In genomic region chr3:130922812-130923614, GRCm38 (mm10) we compare ENCODE assay signal across 10 mouse cellular contexts.
DNase-seq lines count a peak whose midpoint lies in the region; ATAC-seq and TF ChIP-seq lines count a peak whose summit lies in the region.
"Had no signal": no experiment of that assay in that cellular context is flagged by ENCODE, and none has a peak within 500 bp of the region (broad histone marks: within the 10 kb centered on the region; RNA-seq: fewer than 3 reads in every experiment).

No protein-coding gene starts in this region.

- no peak for DNase-seq in heart, embryonic 10.5 days (ENCODE audit: low spot score)
- no peak for DNase-seq in heart, adult 8-10 months (ENCODE audit: low spot score)
- peak; percentile 29 for DNase-seq in embryo, embryonic 9.5 days (ENCODE audit: extremely low spot score)
- no peak for DNase-seq in midbrain, postnatal 0 days (ENCODE audit: low spot score)
- no peak for DNase-seq in left cerebral cortex, postnatal 14 days (ENCODE audit: low spot score in 2 of 2)
- DNase-seq in spleen, postnatal 4 days (ENCODE audit: low spot score in 2 of 2): no peak
- DNase-seq in ovary, adult 18-20 months (ENCODE audit: low spot score): no peak
- DNase-seq: cerebellum, adult 2 months; kidney, adult 8-10 months had no signal

- no peaks in the 10 kb centered on the region for H3K36me3 ChIP-seq in heart, embryonic 10.5 days
- no peaks in the 10 kb centered on the region for H3K36me3 ChIP-seq in hindbrain, embryonic 15.5 days
- no peaks in the 10 kb centered on the region for H3K36me3 ChIP-seq in midbrain, postnatal 0 days (ENCODE audit: insufficient read depth, low read length)

- ATAC-seq in hindbrain, embryonic 15.5 days (ENCODE audit: low FRiP score, low read depth): no peak
- no peak for ATAC-seq in midbrain, postnatal 0 days (ENCODE audit: low FRiP score)

- H3K9ac ChIP-seq in hindbrain, embryonic 15.5 days: no peak overlapping the region
- no peak overlapping the region for H3K9ac ChIP-seq in midbrain, postnatal 0 days (replicated peaks; ENCODE audit: low read length, poor library complexity, severe bottlenecking)

- H3K4me1 ChIP-seq in heart, embryonic 10.5 days: peaks cover 14% of the 10 kb centered on the region
- H3K4me1 ChIP-seq in hindbrain, embryonic 15.5 days (replicated peaks): peaks cover 17% of the 10 kb centered on the region
- H3K4me1 ChIP-seq in midbrain, postnatal 0 days (ENCODE audit: insufficient read depth, low read length): peaks cover 8% of the 10 kb centered on the region; the same call in 1 of the 2 replicates

- peaks cover 4% of the 10 kb centered on the region for H3K27me3 ChIP-seq in heart, embryonic 10.5 days (ENCODE audit: insufficient read depth, poor library complexity, severe bottlenecking)
- H3K27me3 ChIP-seq in hindbrain, embryonic 15.5 days: 0 out of 2 replicates have a peak, but pooled peaks cover 5% of the 10 kb centered on the region
- H3K27me3 ChIP-seq in midbrain, postnatal 0 days (ENCODE audit: insufficient read depth, low read length): no peaks in the 10 kb centered on the region

- peak overlapping the region; percentile 41 for H3K4me2 ChIP-seq in hindbrain, embryonic 15.5 days
- peak overlapping the region; percentile 40 for H3K4me2 ChIP-seq in midbrain, postnatal 0 days (ENCODE audit: low read depth, low read length, poor library complexity, severe bottlenecking)

- TF ChIP-seq CTCF in midbrain, postnatal 0 days (IDR thresholded peaks at IDR 0.05): no peak

- intact Hi-C loops in left cerebral cortex, postnatal 14 days (cut with DNase I): no loop called here

- 30% methylated on average over 23 of the region's 23 CpGs for WGBS in heart, embryonic 10.5 days
- WGBS in hindbrain, embryonic 15.5 days: 22% methylated on average over 23 of the region's 23 CpGs
- 8% methylated on average over 23 of the region's 23 CpGs for WGBS in midbrain, postnatal 0 days

- peak overlapping the region; percentile 42; the same call in 1 of the 2 replicates for H3K27ac ChIP-seq in heart, embryonic 10.5 days
- H3K27ac ChIP-seq in hindbrain, embryonic 15.5 days (replicated peaks): no peak overlapping the region
- H3K27ac ChIP-seq in midbrain, postnatal 0 days (ENCODE audit: low read depth, low read length): no peak overlapping the region; the same call in 1 of the 2 replicates

- no peaks in the 10 kb centered on the region for H3K9me3 ChIP-seq in heart, embryonic 10.5 days
- no peaks in the 10 kb centered on the region for H3K9me3 ChIP-seq in hindbrain, embryonic 15.5 days
- H3K9me3 ChIP-seq in midbrain, postnatal 0 days (ENCODE audit: low read length): no peaks in the 10 kb centered on the region

- peak overlapping the region; percentile 45 for H3K4me3 ChIP-seq in heart, embryonic 10.5 days
- H3K4me3 ChIP-seq in hindbrain, embryonic 15.5 days: 0 out of 2 replicates have a peak overlapping the region, but pooled peaks have one; percentile 8
- peak overlapping the region; percentile 18; the same call in 1 of the 2 replicates for H3K4me3 ChIP-seq in midbrain, postnatal 0 days (ENCODE audit: low read depth, low read length)
